Mouse (Mus musculus) kidney, adult 2 months (tissue): ENCODE measurements at regions not wholly inside any gene's neighbourhood (a gene's known extent, or its start where the extent isn't known, plus 50 kb on each side); places are given as distances from the start of the nearest gene placed in this dataset.
A peak's percentile ranks its signal among the peaks of the same experiment; 100 is the strongest.

Experiments used
- DNase-seq: peaks from one replicate; pipeline ENCODE4 v3.0.0; 2021
- H3K27ac ChIP-seq: fragments of 200-500 bp; 2 replicates; pipeline ENCODE4 v1.5.1; 2012; ENCODE audit warnings: low read depth, low read length, control low read depth, inconsistent platforms; ENCODE audit not compliant: insufficient read depth
- H3K27me3 ChIP-seq: fragments of 200-500 bp; replicated peaks from 2 replicates; pipeline ENCODE4 v1.6.1; 2012; ENCODE audit warnings: mild to moderate bottlenecking, moderate library complexity, low read length, inconsistent platforms; ENCODE audit not compliant: control insufficient read depth, insufficient read depth
- H3K36me3 ChIP-seq: fragments of 200-500 bp; 2 replicates; pipeline ENCODE4 v1.6.1; 2012; ENCODE audit warnings: mild to moderate bottlenecking, moderate library complexity, low read length, inconsistent platforms; ENCODE audit not compliant: control insufficient read depth, insufficient read depth
- H3K4me1 ChIP-seq: fragments of 200-500 bp; 2 replicates; pipeline ENCODE4 v1.6.1; 2011; ENCODE audit warnings: low read length; ENCODE audit not compliant: control insufficient read depth, insufficient read depth
- H3K4me3 ChIP-seq: fragments of 200-500 bp; 2 replicates; pipeline ENCODE4 v1.5.1; 2011; ENCODE audit warnings: mild to moderate bottlenecking, low read depth, low read length, control low read depth; ENCODE audit not compliant: insufficient read depth
- CTCF ChIP-seq: fragments of 200-500 bp; conservative IDR thresholded peaks from 2 replicates; pipeline ENCODE4 v1.5.1; 2011; ENCODE audit warnings: low read depth, mild to moderate bottlenecking, control low read depth, low read length, moderate library complexity, mixed read lengths; ENCODE audit not compliant: insufficient read depth, insufficient read length
- POLR2A ChIP-seq: fragments of 200-500 bp; IDR thresholded peaks from one replicate; pipeline ENCODE4 v1.6.1; 2011; ENCODE audit warnings: low read depth, low read length, control low read depth
- WGBS: fragments of 180-500 bp; shearing (Covaris S2); methylation state at CpG from one replicate; pipeline ENCODE4 v1.1.7; 2018; 5-methylcytosine and 5-hydroxymethylcytosine counted together

DNA sequence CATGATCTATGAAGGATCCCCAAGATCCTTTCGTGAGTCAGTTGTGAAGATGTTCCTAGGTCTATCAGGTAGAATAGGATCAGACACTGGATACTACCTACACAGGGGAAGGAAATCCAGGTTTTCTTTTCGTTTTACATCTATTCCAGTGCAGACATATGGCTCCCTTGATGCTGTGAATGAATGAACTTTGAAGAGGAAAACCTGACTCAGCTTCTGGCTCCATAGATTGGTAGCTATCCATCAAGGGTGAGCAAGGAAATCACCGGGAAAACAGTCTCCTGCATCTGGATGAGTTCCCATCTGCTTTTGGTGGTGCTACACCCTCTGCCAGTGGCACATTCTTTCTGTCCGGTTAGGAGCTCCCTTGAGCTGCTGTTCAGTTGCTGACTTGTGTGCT, 687.8 kb downstream of the Hs3st4 start:
- Histone ChIP-seq H3K4me1 (no peaks in the 10 kb centered on the region), H3K27ac (no peak overlapping the region), H3K36me3 (no peaks in the 10 kb centered on the region), H3K27me3 (no peaks in the 10 kb centered on the region), H3K4me3 (no peak overlapping the region)
- 73% methylated on average over 4 of the region's 4 CpGs for WGBS
- DNase-seq: no peak
- TF ChIP-seq CTCF (no peak), POLR2A (no peak)

DNA sequence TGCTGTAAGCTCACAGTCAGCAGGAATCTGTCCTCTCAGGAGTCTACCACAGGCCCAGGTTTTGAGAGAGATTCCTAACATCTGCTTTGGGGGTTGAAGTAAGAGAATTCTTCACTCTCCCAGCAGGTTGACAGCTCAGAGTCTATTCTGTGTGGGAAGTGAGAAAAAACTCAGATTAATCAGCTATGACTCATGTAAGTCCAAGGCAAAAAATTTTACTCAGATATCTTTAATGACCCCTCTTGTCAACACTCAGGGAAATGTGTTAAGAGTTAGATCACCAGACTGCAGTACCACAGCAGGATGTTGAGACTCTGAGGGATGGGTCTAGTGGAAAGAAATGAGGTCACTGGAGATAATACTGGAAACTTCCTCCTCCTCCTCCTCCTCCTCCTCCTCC, 688.4 kb downstream of the Hs3st4 start:
- DNase-seq: no peak
- no peaks in the 10 kb centered on the region for H3K36me3 ChIP-seq
- no peak overlapping the region for H3K4me3 ChIP-seq
- H3K27me3 ChIP-seq: no peaks in the 10 kb centered on the region
- TF ChIP-seq CTCF (no peak), POLR2A (no peak)
- H3K4me1 ChIP-seq: no peaks in the 10 kb centered on the region
- no peak overlapping the region for H3K27ac ChIP-seq

DNA sequence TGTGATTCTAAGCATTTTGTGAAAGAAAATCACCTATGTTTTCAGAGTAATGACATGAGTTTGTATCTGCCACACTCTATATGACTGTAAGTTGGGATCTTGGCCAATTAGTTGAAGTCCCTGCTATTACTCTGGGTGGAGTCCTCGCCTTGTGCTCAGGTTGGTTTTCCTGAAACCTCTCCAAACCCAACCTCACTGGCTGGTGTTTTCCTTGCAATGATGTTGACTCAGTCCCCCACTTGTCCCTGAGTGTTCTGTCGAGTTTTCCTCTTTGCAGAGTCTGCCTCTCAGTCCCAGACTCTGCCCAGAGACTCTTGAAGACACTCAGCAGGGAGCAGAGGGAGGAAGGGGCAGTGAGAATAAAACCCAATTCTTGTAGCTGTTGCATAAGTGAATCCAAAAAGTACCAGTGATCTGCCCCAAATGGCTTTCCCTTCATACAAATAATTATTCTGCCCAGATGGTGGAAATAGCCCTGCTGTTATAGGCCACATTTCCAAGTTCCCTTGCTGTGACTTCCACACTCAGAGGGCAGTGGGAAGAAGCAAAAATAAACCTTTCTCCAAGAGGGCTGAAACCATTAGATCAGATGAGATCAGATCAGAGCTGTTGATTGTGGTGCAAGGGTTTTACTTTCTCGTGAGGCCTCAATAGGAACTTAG, 694.3 kb downstream of the Hs3st4 start:
- no peak for TF ChIP-seq POLR2A
- TF ChIP-seq CTCF: no peak
- WGBS: 58% methylated on average over 3 of the region's 3 CpGs
- Histone ChIP-seq H3K4me3 (no peak overlapping the region), H3K4me1 (no peaks in the 10 kb centered on the region), H3K36me3 (no peaks in the 10 kb centered on the region), H3K27ac (no peak overlapping the region), H3K27me3 (no peaks in the 10 kb centered on the region)
- no peak for DNase-seq

DNA sequence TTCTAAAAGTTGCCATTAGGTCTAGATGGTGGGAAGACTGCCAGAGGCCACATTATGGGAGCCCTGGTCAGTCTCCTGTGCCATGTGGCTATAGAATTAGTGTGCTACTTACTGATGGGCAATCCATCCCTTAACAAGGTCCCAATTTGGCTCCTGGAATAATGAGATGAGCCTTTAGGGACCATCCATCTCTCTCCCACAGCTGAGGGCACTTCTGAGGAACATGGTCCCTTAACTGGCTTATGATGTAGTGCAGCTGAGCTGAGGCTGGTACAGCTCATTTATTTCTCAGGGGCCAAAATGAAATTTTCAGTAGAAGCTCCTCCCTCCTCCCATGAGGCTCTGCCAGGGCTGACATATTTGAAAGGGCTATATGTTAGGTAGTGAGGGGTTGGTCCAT, 697.9 kb downstream of the Hs3st4 start:
- Histone ChIP-seq H3K27ac (no peak overlapping the region), H3K36me3 (no peaks in the 10 kb centered on the region), H3K4me1 (no peaks in the 10 kb centered on the region), H3K4me3 (no peak overlapping the region), H3K27me3 (no peaks in the 10 kb centered on the region)
- TF ChIP-seq CTCF (no peak), POLR2A (no peak)
- no peak for DNase-seq

DNA sequence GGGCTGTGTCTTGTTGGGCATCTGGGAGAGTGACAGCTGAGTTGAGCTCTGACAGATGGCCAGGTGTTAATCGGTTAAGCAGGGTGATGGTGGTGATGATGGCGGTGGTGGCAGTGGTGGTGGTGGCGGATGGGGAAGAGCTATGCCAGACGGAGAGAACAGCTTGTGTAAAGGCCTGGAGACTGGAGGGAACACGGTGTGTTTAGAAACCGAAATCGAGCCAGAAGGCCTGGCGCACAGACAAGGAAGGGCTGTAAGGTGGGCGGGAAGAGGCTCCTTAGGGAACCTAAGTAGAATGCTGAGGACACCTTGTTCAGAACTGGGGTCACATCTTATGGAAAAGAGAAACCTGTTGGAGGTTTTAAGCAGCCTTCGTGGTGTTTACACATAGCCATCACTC, 698.5 kb downstream of the Hs3st4 start:
- WGBS: 76% methylated on average over 10 of the region's 10 CpGs
- no peak for DNase-seq
- no peaks in the 10 kb centered on the region for H3K36me3 ChIP-seq
- no peaks in the 10 kb centered on the region for H3K4me1 ChIP-seq
- no peak overlapping the region for H3K27ac ChIP-seq
- no peaks in the 10 kb centered on the region for H3K27me3 ChIP-seq
- TF ChIP-seq POLR2A (no peak), CTCF (no peak)
- no peak overlapping the region for H3K4me3 ChIP-seq

DNA sequence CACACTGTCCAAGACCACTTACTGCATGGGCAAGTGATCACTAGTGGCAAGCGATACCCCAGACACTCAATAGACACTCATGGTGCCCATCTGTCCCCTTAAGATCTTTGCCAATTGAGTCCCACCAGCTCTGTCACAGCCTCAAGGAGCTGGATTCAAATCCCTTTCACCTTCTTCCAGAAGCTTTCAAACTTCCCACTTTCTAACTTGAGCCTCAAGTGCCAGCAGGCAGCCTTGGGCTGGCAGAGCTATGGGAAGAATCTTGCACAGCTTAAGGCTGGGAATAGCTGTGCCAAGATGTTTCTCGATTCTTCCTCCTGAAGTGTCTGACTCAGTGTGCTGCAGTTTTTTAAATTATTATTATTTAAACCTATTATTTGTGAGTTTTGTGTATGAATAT, 699.2 kb downstream of the Hs3st4 start:
- no peaks in the 10 kb centered on the region for H3K4me1 ChIP-seq
- H3K36me3 ChIP-seq: no peaks in the 10 kb centered on the region
- no peak overlapping the region for H3K4me3 ChIP-seq
- TF ChIP-seq CTCF (no peak), POLR2A (no peak)
- no peak overlapping the region for H3K27ac ChIP-seq
- no peak for DNase-seq
- 95% methylated on average over 2 of the region's 2 CpGs for WGBS
- no peaks in the 10 kb centered on the region for H3K27me3 ChIP-seq

DNA sequence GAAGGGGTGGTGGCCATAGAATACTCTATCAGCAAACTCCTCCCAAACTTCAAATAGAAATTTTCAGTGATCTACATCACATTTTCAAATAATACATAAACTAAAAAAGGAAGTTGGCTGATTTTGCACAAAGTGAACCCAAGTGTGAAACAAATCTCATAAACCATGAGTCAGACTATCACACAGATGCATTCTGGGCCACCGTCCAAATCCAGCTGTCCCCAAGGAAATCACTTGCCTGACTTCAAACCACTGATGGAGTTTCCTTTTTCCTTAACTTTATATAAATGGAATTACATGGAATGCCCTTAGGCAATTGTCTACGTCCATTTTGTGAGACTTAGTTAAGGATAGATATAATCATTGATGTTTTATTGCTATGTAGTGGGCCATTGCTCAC, 702.8 kb downstream of the Hs3st4 start:
- H3K27me3 ChIP-seq: no peaks in the 10 kb centered on the region
- no peaks in the 10 kb centered on the region for H3K36me3 ChIP-seq
- H3K4me1 ChIP-seq: no peaks in the 10 kb centered on the region
- no peak for TF ChIP-seq CTCF
- TF ChIP-seq POLR2A: no peak
- WGBS: 57% methylated on average over 2 of the region's 2 CpGs
- no peak overlapping the region for H3K27ac ChIP-seq
- DNase-seq: peak; percentile 64
- H3K4me3 ChIP-seq: no peak overlapping the region
